Mouse (Mus musculus) CD8-positive naive resting alpha-beta T cell, adult 2 months (primary cell): ENCODE data around the gene Fnip1.

Experiments used
- DNase-seq, 2 experiments: peaks; one replicate each; pipeline ENCODE4 v3.0.0; 2022; ENCODE audit warnings: low read depth in 2 of 2, low spot score in 2 of 2

Fnip1 gene

GRCm38 (mm10) chr11:54539486-54539885 lies 101.5 kb downstream of the Fnip1 start:
- no peak for DNase-seq

- DNase-seq = no peak
Measured at GRCm38 (mm10) chr11:54540328-54540727, 102.3 kb downstream of the Fnip1 start.

DNA sequence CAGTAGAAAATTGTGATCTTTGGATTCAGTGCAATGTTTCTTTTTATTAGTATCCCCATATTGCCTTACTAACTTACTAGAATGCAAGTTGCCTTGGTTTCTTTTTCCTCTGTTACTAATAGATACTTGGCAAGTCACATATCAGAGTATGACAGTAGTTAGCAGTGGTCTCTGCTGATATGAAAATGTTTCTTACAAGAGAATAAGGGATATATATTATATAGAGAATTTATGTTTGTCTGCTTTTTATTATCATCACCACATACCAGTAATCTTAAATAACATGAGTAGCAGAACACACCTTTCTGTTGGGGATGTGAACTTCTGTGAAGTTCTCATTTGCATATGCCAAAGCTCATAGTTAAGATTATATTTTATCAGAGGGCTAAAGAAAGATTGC lies 104.4 kb downstream of the Fnip1 start:
- DNase-seq = no peak

- no peak for DNase-seq
Measured at GRCm38 (mm10) chr11:54554970-54555369, 117.0 kb downstream of the Fnip1 start.

- peak; percentile 58 to 72 for DNase-seq
Measured at GRCm38 (mm10) chr11:54562761-54563160, 124.8 kb downstream of the Fnip1 start.
